Comparison of ENCODE assay signal across 8 mouse cellular contexts in genomic region chr13:46180606-46181133, GRCm38 (mm10).
DNase-seq lines count a peak whose midpoint lies in the region; ATAC-seq and TF ChIP-seq lines count a peak whose summit lies in the region.

No protein-coding gene starts in this region.

- H3K9ac ChIP-seq in embryonic facial prominence, embryonic 12.5 days, result no peak overlapping the region
- H3K9ac ChIP-seq in hindbrain, embryonic 14.5 days, result no peak overlapping the region

- no peak for TF ChIP-seq CTCF in layer of hippocampus, adult 2 months (conservative IDR thresholded peaks at IDR 0.05)

- no peaks in the 10 kb centered on the region for H3K9me3 ChIP-seq in embryonic facial prominence, embryonic 12.5 days
- no peaks in the 10 kb centered on the region for H3K9me3 ChIP-seq in hindbrain, embryonic 14.5 days (ENCODE audit: control insufficient read depth, low read length)

- H3K4me3 ChIP-seq in layer of hippocampus, adult 2 months, result peak overlapping the region; percentile 26; the same call in 1 of the 2 replicates
- H3K4me3 ChIP-seq in embryonic facial prominence, embryonic 12.5 days, result no peak overlapping the region
- H3K4me3 ChIP-seq in hindbrain, embryonic 14.5 days (replicated peaks; ENCODE audit: low read length), result 0 out of 2 replicates have a peak overlapping the region, but pooled peaks have one; percentile 4

- H3K4me1 ChIP-seq in embryonic facial prominence, embryonic 12.5 days, result peaks cover 9% of the 10 kb centered on the region
- H3K4me1 ChIP-seq in hindbrain, embryonic 14.5 days (replicated peaks; ENCODE audit: control insufficient read depth, insufficient read depth, low read length), result peaks cover 15% of the 10 kb centered on the region

- H3K27ac ChIP-seq in layer of hippocampus, adult 2 months, result peak overlapping the region; percentile 56; the same call in 1 of the 2 replicates
- no peak overlapping the region for H3K27ac ChIP-seq in embryonic facial prominence, embryonic 12.5 days
- peak overlapping the region; percentile 45; the same call in 1 of the 2 replicates for H3K27ac ChIP-seq in hindbrain, embryonic 14.5 days

- 44% methylated on average over 12 of the region's 12 CpGs for WGBS in embryonic facial prominence, embryonic 12.5 days
- 5% methylated on average over 12 of the region's 12 CpGs for WGBS in hindbrain, embryonic 14.5 days

- no peak for DNase-seq in layer of hippocampus, adult 2 months (ENCODE audit: low spot score in 2 of 2)
- no peak for DNase-seq in layer of hippocampus, postnatal 25 days (ENCODE audit: extremely low spot score in 1 of 2, low spot score in 1 of 2)
- DNase-seq in hindbrain, embryonic 14.5 days (ENCODE audit: low spot score), result no peak
- peak; percentile 78 for DNase-seq in telencephalon, adult 2 months (ENCODE audit: low read depth, low spot score)
- DNase-seq in spleen, postnatal 36 days (ENCODE audit: low spot score in 2 of 2), result no peak
- DNase-seq in spleen, postnatal 10 days (ENCODE audit: low spot score in 2 of 2), result no peak

- peak overlapping the region; percentile 17; the same call in 1 of the 2 replicates for H3K4me2 ChIP-seq in embryonic facial prominence, embryonic 12.5 days (replicated peaks)
- peak overlapping the region; percentile 41 for H3K4me2 ChIP-seq in hindbrain, embryonic 14.5 days (replicated peaks)

- H3K27me3 ChIP-seq in embryonic facial prominence, embryonic 12.5 days, result no peaks in the 10 kb centered on the region
- no peaks in the 10 kb centered on the region for H3K27me3 ChIP-seq in hindbrain, embryonic 14.5 days (ENCODE audit: control insufficient read depth, insufficient read depth, low read length)

- no peak for ATAC-seq in embryonic facial prominence, embryonic 12.5 days (ENCODE audit: insufficient number of reproducible peaks, insufficient read depth, low FRiP score, low TSS enrichment)
- ATAC-seq in hindbrain, embryonic 14.5 days (ENCODE audit: low FRiP score), result no peak
- peak; percentile 73 for ATAC-seq in megakaryocyte progenitor cell, adult 5-6 weeks (replicated peaks; ENCODE audit: poor library complexity)

- no peaks in the 10 kb centered on the region for H3K36me3 ChIP-seq in embryonic facial prominence, embryonic 12.5 days
- H3K36me3 ChIP-seq in hindbrain, embryonic 14.5 days (replicated peaks; ENCODE audit: control insufficient read depth, insufficient read depth), result no peaks in the 10 kb centered on the region
